Mouse (Mus musculus): Measurements from ENCODE around the gene Tdo2. TPM values are rescaled to one million over a fixed set of nuclear protein-coding genes. Genes with fewer than 3 reads are reported as not detected.

Gene Tdo2
- polyA plus RNA-seq, 1 experiment from 2014 or later = not detected

- Histone ChIP-seq H3K4me1 (ENCODE audit: control insufficient read depth, insufficient read depth, low read length) (no peaks in the 10 kb centered on the region), H3K36me3 (ENCODE audit: control insufficient read depth, insufficient read depth, low read length) (no peaks in the 10 kb centered on the region), H3K9me3 (replicated peaks; ENCODE audit: control insufficient read depth, low read length, poor library complexity, severe bottlenecking) (no peaks in the 10 kb centered on the region), H3K4me2 (ENCODE audit: low read length) (no peak overlapping the region), H3K27ac (ENCODE audit: low read length) (no peak overlapping the region), H3K4me3 (ENCODE audit: low read depth, low read length) (no peak overlapping the region), H3K9ac (ENCODE audit: low read depth, low read length) (no peak overlapping the region), H3K27me3 (ENCODE audit: control insufficient read depth, insufficient read depth, low read depth, low read length) (no peaks in the 10 kb centered on the region)
- WGBS = 95% methylated on average over 3 of the region's 3 CpGs
- no peak for ATAC-seq
These were observed 11.6 kb upstream of the Tdo2 start for GRCm38 (mm10) chr3:81987628-81988027.

DNA sequence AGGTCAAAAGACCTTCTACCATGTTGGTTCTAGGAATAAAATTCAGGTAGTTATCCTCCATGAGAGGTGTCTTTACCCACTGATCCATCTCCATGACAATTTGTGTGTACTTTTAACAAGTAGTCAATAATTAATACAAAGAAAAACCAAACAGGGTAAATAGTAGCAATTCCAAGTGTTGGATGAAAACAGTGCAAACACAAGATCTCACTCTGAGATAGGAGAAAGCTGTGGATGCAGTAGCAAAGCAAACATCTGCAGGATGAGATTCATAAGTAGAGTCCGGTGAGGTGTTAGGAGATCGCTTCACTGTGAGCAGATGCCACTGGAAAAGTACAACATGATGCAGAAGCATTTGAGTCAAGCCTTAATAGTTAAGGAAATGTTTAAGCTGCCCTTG is 10.1 kb upstream of the Tdo2 start:
- no peaks in the 10 kb centered on the region for H3K36me3 ChIP-seq (ENCODE audit: control insufficient read depth, insufficient read depth, low read length)
- H3K9me3 ChIP-seq (replicated peaks; ENCODE audit: control insufficient read depth, low read length, poor library complexity, severe bottlenecking) = no peaks in the 10 kb centered on the region
- no peak overlapping the region for H3K27ac ChIP-seq (ENCODE audit: low read length)
- no peak overlapping the region for H3K4me3 ChIP-seq (ENCODE audit: low read depth, low read length)
- WGBS = 99% methylated on average over 2 of the region's 2 CpGs
- no peak overlapping the region for H3K9ac ChIP-seq (ENCODE audit: low read depth, low read length)
- H3K4me1 ChIP-seq (ENCODE audit: control insufficient read depth, insufficient read depth, low read length) = no peaks in the 10 kb centered on the region
- no peaks in the 10 kb centered on the region for H3K27me3 ChIP-seq (ENCODE audit: control insufficient read depth, insufficient read depth, low read depth, low read length)
- no peak for ATAC-seq
- no peak overlapping the region for H3K4me2 ChIP-seq (ENCODE audit: low read length)

DNA sequence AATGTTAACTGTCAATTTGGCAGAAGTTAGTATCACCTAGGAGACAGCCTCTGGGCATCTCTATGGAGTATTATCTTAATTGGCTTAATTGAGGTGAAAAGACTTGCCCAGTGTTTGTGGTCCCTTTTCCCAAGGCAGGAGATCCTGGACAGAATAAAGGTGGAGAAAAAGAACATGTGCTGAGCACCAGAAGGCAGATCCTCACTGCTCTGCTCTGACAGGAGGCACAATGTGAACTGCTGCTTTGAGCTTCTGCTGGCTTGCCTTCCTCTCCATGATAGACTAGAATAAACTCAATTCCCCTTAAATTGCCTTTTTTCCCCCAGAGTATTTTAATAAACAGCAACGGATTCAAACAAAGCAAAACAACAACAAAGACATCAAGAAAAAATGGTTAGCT is 9.1 kb upstream of the Tdo2 start:
- no peak for ATAC-seq
- H3K4me1 ChIP-seq (ENCODE audit: control insufficient read depth, insufficient read depth, low read length) = no peaks in the 10 kb centered on the region
- no peaks in the 10 kb centered on the region for H3K9me3 ChIP-seq (replicated peaks; ENCODE audit: control insufficient read depth, low read length, poor library complexity, severe bottlenecking)
- no peaks in the 10 kb centered on the region for H3K36me3 ChIP-seq (ENCODE audit: control insufficient read depth, insufficient read depth, low read length)
- H3K27me3 ChIP-seq (ENCODE audit: control insufficient read depth, insufficient read depth, low read depth, low read length) = no peaks in the 10 kb centered on the region
- no peak overlapping the region for H3K9ac ChIP-seq (ENCODE audit: low read depth, low read length)
- WGBS = 72% methylated on average over 1 of the region's 1 CpGs
- no peak overlapping the region for H3K4me3 ChIP-seq (ENCODE audit: low read depth, low read length)
- H3K4me2 ChIP-seq (ENCODE audit: low read length) = no peak overlapping the region
- no peak overlapping the region for H3K27ac ChIP-seq (ENCODE audit: low read length)

DNA sequence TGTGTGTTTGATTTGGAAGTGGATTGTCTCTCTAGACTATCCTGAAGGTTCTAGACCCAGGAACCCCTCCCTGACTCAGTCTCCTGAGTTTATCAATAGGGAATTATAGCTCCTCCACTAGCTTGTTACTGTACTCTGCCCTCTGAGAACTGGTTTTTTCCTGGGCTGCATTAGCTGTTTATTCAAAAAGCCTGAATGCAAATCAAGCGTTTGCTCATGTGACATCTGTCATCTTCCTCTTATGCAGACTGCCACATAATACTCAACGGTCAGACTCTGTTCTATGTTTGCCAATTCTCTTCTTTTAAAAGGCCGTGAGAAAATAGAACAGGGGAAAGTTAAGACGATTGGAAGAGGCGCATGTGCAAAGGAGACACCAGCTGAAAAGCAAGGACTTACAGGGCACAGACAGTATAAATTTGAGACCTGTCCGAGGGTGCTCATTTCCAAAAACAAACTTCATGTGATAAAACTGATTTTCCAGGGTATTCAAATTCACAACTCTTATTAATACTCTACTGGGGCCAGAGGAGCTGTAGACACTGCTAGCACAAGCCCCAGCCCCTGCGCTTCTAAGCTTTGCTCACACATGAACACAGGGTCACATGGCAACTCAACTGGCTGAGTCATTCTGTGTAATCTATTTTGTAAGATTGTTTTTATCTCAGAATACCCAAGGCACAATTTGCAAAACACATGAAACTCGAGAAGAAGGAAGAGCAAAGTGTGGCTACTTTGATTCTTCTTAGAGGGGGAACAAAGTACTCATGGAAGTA is 7.3 kb upstream of the Tdo2 start:
- no peak overlapping the region for H3K9ac ChIP-seq (ENCODE audit: low read depth, low read length)
- H3K36me3 ChIP-seq (ENCODE audit: control insufficient read depth, insufficient read depth, low read length) = no peaks in the 10 kb centered on the region
- no peak for ATAC-seq
- no peaks in the 10 kb centered on the region for H3K9me3 ChIP-seq (replicated peaks; ENCODE audit: control insufficient read depth, low read length, poor library complexity, severe bottlenecking)
- H3K4me3 ChIP-seq (ENCODE audit: low read depth, low read length) = no peak overlapping the region
- H3K4me1 ChIP-seq (ENCODE audit: control insufficient read depth, insufficient read depth, low read length) = no peaks in the 10 kb centered on the region
- 81% methylated on average over 8 of the region's 8 CpGs for WGBS
- no peaks in the 10 kb centered on the region for H3K27me3 ChIP-seq (ENCODE audit: control insufficient read depth, insufficient read depth, low read depth, low read length)
- no peak overlapping the region for H3K27ac ChIP-seq (ENCODE audit: low read length)
- H3K4me2 ChIP-seq (ENCODE audit: low read length) = no peak overlapping the region

DNA sequence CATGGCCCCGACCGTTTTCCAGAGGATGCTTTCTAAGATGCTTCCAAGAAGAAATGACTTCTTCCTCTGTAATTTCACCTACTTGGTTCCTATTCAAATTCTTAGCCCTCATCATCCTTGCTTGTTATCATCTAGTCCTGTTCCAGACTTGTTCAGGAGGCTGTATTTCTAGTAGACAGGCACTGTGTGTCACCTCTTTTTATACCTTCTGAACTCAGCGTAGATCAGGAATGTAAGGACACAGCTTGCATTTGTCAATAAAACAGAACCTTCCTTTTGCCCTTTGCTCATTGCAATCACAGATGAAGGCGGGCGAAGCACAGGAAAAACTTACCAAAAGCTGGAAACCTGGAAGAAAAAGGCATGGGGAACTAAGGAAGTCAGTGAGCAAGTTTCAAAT is 6.0 kb upstream of the Tdo2 start, which contains the start of gene Asic5:
Gene Asic5 (plus strand): TSS at position 301 of the 400 bp plus-strand sequence.
- H3K4me1 ChIP-seq (ENCODE audit: control insufficient read depth, insufficient read depth, low read length) = no peaks in the 10 kb centered on the region
- H3K36me3 ChIP-seq (ENCODE audit: control insufficient read depth, insufficient read depth, low read length) = no peaks in the 10 kb centered on the region
- no peak within 1 kb of the TSS for H3K9ac ChIP-seq (ENCODE audit: low read depth, low read length)
- H3K4me2 ChIP-seq (ENCODE audit: low read length) = no peak within 1 kb of the TSS
- H3K4me3 ChIP-seq (ENCODE audit: low read depth, low read length) = no peak within 1 kb of the TSS
- ATAC-seq = no peak
- no peaks in the 10 kb centered on the region for H3K27me3 ChIP-seq (ENCODE audit: control insufficient read depth, insufficient read depth, low read depth, low read length)
- no peak within 1 kb of the TSS for H3K27ac ChIP-seq (ENCODE audit: low read length)
- no peaks in the 10 kb centered on the region for H3K9me3 ChIP-seq (replicated peaks; ENCODE audit: control insufficient read depth, low read length, poor library complexity, severe bottlenecking)
- 93% methylated on average over 5 of the region's 5 CpGs for WGBS

DNA sequence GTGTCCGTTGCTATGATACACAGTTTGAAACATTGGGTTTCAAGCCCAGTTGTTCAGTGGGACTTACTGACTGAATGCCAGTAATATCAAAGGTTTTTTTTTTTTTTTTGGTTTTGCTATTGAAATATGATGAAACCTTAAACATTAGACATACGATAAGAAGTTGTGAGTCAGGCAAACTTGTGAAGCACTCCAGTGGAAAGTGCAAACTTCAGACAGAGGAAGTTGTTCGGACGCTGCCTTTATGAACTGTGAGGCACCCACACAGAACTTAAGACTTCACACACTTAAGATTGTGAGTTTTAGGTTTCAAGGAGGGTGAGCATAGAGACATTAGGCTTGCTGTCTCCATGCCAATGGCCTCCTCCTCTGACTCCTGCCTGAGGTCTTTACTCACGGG is 5.6 kb upstream of the Tdo2 start:
- 93% methylated on average over 5 of the region's 5 CpGs for WGBS
- Histone ChIP-seq H3K27ac (ENCODE audit: low read length) (no peak overlapping the region), H3K4me1 (ENCODE audit: control insufficient read depth, insufficient read depth, low read length) (no peaks in the 10 kb centered on the region), H3K4me2 (ENCODE audit: low read length) (no peak overlapping the region), H3K36me3 (ENCODE audit: control insufficient read depth, insufficient read depth, low read length) (no peaks in the 10 kb centered on the region), H3K9me3 (replicated peaks; ENCODE audit: control insufficient read depth, low read length, poor library complexity, severe bottlenecking) (no peaks in the 10 kb centered on the region), H3K27me3 (ENCODE audit: control insufficient read depth, insufficient read depth, low read depth, low read length) (no peaks in the 10 kb centered on the region), H3K9ac (ENCODE audit: low read depth, low read length) (no peak overlapping the region), H3K4me3 (ENCODE audit: low read depth, low read length) (no peak overlapping the region)
- ATAC-seq = no peak

DNA sequence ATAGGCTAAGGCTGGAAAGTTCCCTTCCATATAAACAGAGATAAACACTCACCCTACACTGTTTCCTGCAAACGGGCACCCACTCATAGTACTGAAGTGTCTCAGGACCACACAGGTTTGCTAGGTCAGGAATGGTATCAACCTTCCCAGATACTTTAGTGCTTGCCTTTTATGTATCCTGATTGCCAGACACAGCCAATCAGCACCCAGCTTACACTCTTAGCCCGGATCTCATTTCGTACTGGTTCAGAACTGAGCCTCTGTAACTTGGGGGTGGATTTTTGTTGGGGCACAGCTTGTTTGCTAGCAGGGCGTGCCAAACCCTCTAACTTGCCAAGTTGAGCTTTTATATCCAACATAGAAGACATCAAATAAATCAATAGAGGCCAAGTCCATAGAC is 395 bp downstream of the Tdo2 start:
- H3K36me3 ChIP-seq (ENCODE audit: control insufficient read depth, insufficient read depth, low read length) = no peaks in the 10 kb centered on the region
- 73% methylated on average over 4 of the region's 4 CpGs for WGBS
- H3K9ac ChIP-seq (ENCODE audit: low read depth, low read length) = no peak overlapping the region
- no peaks in the 10 kb centered on the region for H3K9me3 ChIP-seq (replicated peaks; ENCODE audit: control insufficient read depth, low read length, poor library complexity, severe bottlenecking)
- H3K27me3 ChIP-seq (ENCODE audit: control insufficient read depth, insufficient read depth, low read depth, low read length) = no peaks in the 10 kb centered on the region
- no peak overlapping the region for H3K27ac ChIP-seq (ENCODE audit: low read length)
- no peak overlapping the region for H3K4me2 ChIP-seq (ENCODE audit: low read length)
- ATAC-seq = no peak
- H3K4me1 ChIP-seq (ENCODE audit: control insufficient read depth, insufficient read depth, low read length) = no peaks in the 10 kb centered on the region
- no peak overlapping the region for H3K4me3 ChIP-seq (ENCODE audit: low read depth, low read length)

DNA sequence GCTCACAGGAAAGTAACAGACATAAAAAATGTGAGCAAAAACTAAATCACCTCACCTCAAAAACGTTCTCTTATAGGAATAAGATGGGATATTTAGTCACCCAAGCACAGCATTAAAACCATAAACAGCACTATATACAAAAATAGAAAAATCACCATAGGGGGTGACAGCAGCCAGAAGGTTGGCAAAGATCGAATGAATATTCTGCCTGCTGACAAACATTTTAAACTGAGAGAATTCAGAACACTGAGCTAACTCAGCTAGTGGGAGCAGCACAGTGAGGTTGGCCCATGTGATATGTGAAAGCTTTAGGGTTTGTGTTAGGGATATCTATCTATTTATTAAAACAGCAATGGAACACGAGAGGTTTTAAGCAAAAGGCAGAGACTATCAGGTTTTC is 11.4 kb downstream of the Tdo2 start:
- Histone ChIP-seq H3K9me3 (replicated peaks; ENCODE audit: control insufficient read depth, low read length, poor library complexity, severe bottlenecking) (no peaks in the 10 kb centered on the region), H3K36me3 (ENCODE audit: control insufficient read depth, insufficient read depth, low read length) (no peaks in the 10 kb centered on the region), H3K9ac (ENCODE audit: low read depth, low read length) (no peak overlapping the region), H3K27me3 (ENCODE audit: control insufficient read depth, insufficient read depth, low read depth, low read length) (no peaks in the 10 kb centered on the region), H3K4me2 (ENCODE audit: low read length) (no peak overlapping the region), H3K4me1 (ENCODE audit: control insufficient read depth, insufficient read depth, low read length) (no peaks in the 10 kb centered on the region), H3K27ac (ENCODE audit: low read length) (no peak overlapping the region), H3K4me3 (ENCODE audit: low read depth, low read length) (no peak overlapping the region)
- ATAC-seq = no peak
- 71% methylated on average over 3 of the region's 3 CpGs for WGBS

DNA sequence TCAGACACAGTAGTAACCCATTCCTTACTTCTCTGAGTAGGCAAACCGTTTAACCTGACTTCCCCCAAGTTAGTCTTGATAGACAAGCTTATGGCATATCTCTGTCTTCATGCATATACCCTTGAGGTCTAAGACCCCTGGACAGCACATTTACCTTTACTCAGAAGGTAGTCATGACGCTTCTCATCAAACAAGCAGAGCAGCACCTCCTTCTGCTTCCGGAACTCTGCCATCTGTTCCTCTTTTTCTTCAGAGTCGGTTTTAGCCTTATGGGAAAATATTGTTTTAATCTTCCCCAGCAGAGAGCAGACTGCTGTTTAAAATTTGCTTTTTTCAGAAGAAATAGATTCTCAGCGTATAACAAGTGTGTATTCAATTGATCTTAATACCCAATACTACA is 12.2 kb downstream of the Tdo2 start:
- H3K27ac ChIP-seq (ENCODE audit: low read length) = no peak overlapping the region
- no peaks in the 10 kb centered on the region for H3K9me3 ChIP-seq (replicated peaks; ENCODE audit: control insufficient read depth, low read length, poor library complexity, severe bottlenecking)
- H3K4me2 ChIP-seq (ENCODE audit: low read length) = no peak overlapping the region
- 78% methylated on average over 5 of the region's 5 CpGs for WGBS
- no peak overlapping the region for H3K4me3 ChIP-seq (ENCODE audit: low read depth, low read length)
- H3K36me3 ChIP-seq (ENCODE audit: control insufficient read depth, insufficient read depth, low read length) = no peaks in the 10 kb centered on the region
- no peak for ATAC-seq
- H3K4me1 ChIP-seq (ENCODE audit: control insufficient read depth, insufficient read depth, low read length) = no peaks in the 10 kb centered on the region
- no peaks in the 10 kb centered on the region for H3K27me3 ChIP-seq (ENCODE audit: control insufficient read depth, insufficient read depth, low read depth, low read length)
- H3K9ac ChIP-seq (ENCODE audit: low read depth, low read length) = no peak overlapping the region

Data from midbrain, embryonic 16.5 days (tissue).